Mouse (Mus musculus): Measurements from ENCODE around the gene Phc2. TPM values are rescaled to one million over a fixed set of nuclear protein-coding genes. Genes with fewer than 3 reads are reported as not detected.
A peak's percentile ranks its signal among the peaks of the same experiment; 100 is the strongest.

Gene Phc2
- polyA plus RNA-seq, 1 experiment from 2014 or later: 89.2 TPM

DNA sequence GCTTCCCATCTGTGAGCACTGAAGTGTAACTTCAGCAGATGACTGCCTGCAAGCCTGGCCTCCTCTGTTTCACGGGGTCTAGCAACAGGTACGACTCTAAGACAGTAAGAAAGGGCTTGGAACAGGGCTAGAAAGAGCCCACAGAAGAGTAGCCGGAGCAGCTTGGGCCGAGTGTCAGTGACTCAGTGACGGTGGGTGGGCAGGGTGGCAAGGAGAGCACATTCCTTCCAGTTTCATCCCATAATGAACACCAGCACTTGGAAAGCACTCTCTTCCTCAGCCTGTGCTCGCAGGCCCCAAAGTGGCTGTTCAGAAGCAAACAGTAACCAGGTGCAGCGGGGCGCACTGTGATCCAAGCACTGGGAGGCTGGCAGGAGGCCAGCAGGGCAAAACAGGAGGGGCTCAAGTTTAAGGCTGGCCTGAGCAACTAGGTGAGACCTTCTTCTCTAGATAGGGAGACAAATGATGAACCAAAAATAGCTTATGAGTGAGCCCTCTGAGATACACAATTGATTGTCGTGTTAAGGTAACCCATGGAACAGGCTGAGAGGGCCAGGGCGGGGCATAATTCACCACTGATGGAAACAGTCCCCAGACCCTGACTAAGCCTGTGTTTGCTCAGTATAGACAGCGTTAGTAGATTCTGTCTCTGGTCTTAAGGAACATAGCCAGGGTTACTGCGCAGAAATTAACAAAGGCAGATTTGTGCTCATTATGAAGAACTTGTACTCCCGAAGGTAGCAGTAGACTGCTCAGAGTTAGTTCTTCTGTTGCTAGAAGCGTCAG, 83.5 kb downstream of the Phc2 start:
- DNase-seq (ENCODE audit: low read depth, low spot score) (no peak), ATAC-seq (peak; percentile 58)
- no peaks in the 10 kb centered on the region for H3K27me3 ChIP-seq
- ChIA-PET POLR2A (interaction anchor here (1.1 to 1.7 kb wide), 2 partner anchors 10 to 38 kb away, joined by 4 to 7 read pairs; no protein-coding TSS in a partner anchor), CTCF (interaction anchor here (1.1 to 2.5 kb wide), 2 partner anchors 11 to 27 kb away, joined by 3 to 8 read pairs; no protein-coding TSS in a partner anchor)
- in situ Hi-C loops (cut with MboI; ENCODE audit: low pct_unique_long_range_greater_than_20kb): no loop called here
- no peak for TF ChIP-seq CTCF (IDR thresholded peaks at IDR 0.05)

DNA sequence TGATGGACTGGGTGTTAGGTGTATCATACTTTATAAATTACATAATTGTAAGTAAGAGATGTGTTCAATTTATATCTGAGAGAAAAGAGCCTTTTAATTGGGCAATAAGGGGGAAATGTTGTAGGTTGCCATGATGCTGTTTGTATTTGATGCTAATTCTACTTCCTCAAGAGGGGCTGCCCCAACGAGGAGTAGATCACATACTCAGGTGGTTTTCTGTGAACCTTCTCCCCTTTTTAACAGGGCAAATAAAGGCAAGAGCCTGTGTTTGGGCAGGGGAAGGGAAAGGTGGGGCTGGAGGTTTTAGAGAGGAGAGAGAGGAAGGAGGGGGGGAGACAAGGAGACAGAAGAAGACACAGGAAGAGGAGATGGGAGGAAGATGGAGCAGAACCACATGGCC, 86.4 kb downstream of the Phc2 start:
- no peak for DNase-seq (ENCODE audit: low read depth, low spot score)
- no peak for ATAC-seq
- H3K27me3 ChIP-seq: no peaks in the 10 kb centered on the region
- no peak for TF ChIP-seq CTCF (IDR thresholded peaks at IDR 0.05)
- in situ Hi-C loops (cut with MboI; ENCODE audit: low pct_unique_long_range_greater_than_20kb): no loop called here
- POLR2A ChIA-PET: no interaction called here
- CTCF ChIA-PET: interaction anchor here (0.7 to 1.5 kb wide), 3 partner anchors 29 to 36 kb away, joined by 3 to 5 read pairs (median 3); no protein-coding TSS in a partner anchor

DNA sequence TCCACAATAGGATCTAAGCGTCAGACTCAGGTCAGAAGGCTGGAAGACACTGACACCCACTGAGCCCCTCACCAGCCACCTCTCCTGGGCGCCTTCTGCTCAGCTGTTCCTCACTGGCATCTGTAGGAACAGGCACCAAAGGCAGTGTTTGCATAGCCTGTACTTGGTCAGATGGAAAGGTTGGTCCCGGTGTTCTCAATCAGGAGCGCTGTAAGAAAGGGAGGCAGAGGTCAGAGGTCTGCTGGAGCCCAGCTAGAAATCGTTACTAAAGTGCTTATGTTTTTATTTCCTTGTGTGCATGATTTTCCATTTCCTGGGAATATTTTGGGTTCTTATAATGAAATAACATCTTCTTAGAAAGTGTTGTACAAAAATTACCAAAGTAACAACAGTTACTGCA, 87.4 kb downstream of the Phc2 start:
- TF ChIP-seq CTCF (IDR thresholded peaks at IDR 0.05): no peak
- ChIA-PET POLR2A (interaction anchor here (0.7 to 1.0 kb wide), 2 partner anchors 14 to 114 kb away, joined by 3 read pairs; no protein-coding TSS in a partner anchor), CTCF (no interaction called here)
- DNase-seq (ENCODE audit: low read depth, low spot score): no peak
- no peaks in the 10 kb centered on the region for H3K27me3 ChIP-seq
- in situ Hi-C loops (cut with MboI; ENCODE audit: low pct_unique_long_range_greater_than_20kb): no loop called here
- ATAC-seq: no peak

DNA sequence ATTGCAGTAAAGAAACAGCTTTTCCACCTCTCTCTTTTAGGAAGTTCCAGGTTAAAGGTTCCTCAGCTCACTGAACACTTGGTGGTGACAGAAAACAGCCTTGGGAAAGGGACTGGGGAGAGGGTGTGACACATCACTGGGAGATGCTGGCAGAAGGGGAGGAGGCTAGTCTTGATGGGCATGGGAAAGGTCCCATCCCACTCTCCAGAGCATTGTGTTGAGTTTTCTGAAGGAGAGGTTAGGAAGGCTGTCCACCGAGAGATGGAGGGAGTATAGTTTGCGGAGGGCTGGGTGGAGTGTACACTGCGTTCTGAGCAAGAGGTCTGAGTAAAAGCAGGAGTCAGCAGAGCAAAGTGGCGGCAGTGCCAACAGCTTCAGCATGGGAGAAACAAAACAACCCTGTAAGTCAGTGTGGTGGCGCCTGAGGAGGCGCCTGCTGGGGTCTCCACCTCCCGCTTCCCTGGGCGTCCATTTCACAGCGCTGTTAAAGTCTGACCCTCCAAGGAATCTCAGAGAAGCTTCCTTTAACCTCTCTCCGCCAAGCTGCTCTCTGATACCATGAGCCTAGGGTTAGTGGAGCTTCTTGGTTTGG, 88.0 kb downstream of the Phc2 start:
- no peaks in the 10 kb centered on the region for H3K27me3 ChIP-seq
- ChIA-PET POLR2A (interaction anchor here (0.7 to 1.0 kb wide), 2 partner anchors 13 to 114 kb away, joined by 3 read pairs; no protein-coding TSS in a partner anchor), CTCF (no interaction called here)
- DNase-seq (ENCODE audit: low read depth, low spot score) (no peak), ATAC-seq (no peak)
- in situ Hi-C loops (cut with MboI; ENCODE audit: low pct_unique_long_range_greater_than_20kb): no loop called here
- no peak for TF ChIP-seq CTCF (IDR thresholded peaks at IDR 0.05)

DNA sequence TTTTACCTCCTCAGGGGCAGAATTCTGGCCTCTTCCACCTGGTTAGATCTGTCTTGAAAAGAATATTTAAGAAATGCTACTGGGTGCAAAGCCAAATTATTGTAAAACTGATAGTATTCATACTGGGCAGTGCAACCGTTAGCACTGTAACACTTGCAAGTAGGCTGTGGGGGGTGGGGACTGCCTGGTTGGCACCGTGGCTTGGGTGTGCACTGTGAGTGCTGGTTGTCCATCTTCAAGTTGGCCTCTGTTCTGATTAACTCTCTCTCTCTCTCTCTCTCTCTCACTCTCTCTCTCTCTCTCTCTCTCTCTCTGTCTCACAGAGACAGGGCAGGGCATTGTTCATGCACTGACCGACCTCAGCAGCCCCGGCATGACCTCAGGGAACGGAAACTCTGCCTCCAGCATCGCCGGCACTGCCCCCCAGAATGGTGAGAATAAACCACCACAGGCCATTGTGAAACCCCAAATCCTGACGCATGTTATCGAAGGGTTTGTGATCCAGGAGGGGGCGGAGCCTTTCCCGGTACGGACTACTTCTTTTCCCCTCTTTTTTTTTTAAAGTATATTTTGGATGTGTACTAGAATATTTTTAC, 88.6 kb downstream of the Phc2 start:
- no peak for DNase-seq (ENCODE audit: low read depth, low spot score)
- no peak for TF ChIP-seq CTCF (IDR thresholded peaks at IDR 0.05)
- H3K27me3 ChIP-seq: no peaks in the 10 kb centered on the region
- in situ Hi-C loops (cut with MboI; ENCODE audit: low pct_unique_long_range_greater_than_20kb): no loop called here
- CTCF ChIA-PET: no interaction called here
- ATAC-seq: no peak
- POLR2A ChIA-PET: no interaction called here

DNA sequence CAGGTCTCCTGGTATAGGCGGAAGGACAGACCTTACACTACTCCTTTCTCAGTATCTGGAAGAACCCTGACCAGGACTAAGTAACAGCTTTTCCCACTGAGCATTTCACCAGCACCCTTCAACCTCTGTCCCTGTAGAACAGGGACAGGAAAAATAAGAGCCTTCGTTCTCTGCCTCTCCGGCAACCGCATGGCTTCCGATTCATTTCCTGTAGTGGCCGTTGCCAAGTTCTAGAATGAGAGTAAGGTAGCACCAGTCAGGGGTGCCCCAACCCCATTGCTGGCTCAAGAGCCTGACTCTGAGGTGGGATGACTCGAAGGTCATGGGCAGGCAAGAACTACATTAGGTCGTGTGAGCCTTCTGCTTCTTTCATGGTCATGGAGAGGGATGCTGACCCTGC, 90.7 kb downstream of the Phc2 start:
- CTCF ChIA-PET: interaction anchor here (1.2 kb wide), 1 partner anchor 34 kb away, joined by 4 read pairs; no protein-coding TSS in a partner anchor
- H3K27me3 ChIP-seq: no peaks in the 10 kb centered on the region
- DNase-seq (ENCODE audit: low read depth, low spot score): no peak
- no peak for ATAC-seq
- in situ Hi-C loops (cut with MboI; ENCODE audit: low pct_unique_long_range_greater_than_20kb): no loop called here
- TF ChIP-seq CTCF (IDR thresholded peaks at IDR 0.05): no peak
- POLR2A ChIA-PET: no interaction called here

DNA sequence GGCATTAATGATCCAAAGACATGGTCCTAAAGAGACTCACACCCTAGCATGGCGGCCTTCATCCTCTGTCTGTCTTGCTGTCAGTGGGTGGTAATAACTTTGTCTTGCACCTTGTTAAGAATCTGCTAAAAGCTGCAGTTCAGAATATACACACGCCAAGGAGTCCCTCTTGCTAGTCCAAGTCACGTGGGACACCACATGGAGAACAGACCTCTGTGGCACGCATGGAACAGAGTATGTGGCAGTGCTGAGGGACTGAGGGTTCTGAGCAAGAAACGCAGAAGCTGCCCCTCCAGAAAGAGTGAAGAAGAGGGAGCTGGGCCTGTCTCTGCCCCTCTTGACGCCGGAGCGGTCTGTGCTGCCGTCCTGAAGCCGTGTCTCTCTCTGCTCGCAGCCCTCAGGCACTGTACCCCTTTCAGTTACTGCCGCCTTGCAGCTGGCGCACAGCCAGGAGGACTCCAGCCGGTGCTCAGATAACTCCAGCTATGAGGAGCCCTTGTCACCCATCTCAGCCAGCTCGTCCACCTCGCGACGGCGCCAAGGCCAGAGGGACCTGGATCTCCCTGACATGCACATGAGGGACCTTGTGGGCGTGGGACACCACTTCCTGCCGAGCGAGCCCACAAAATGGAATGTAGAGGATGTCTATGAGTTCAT, 93.2 kb downstream of the Phc2 start:
- no peaks in the 10 kb centered on the region for H3K27me3 ChIP-seq
- DNase-seq (ENCODE audit: low read depth, low spot score): no peak
- in situ Hi-C loops (cut with MboI; ENCODE audit: low pct_unique_long_range_greater_than_20kb): no loop called here
- no peak for ATAC-seq
- ChIA-PET CTCF (interaction anchor here (0.8 kb wide), 1 partner anchor 9 kb away, joined by 3 read pairs; no protein-coding TSS in a partner anchor), POLR2A (interaction anchor here (0.9 to 1.5 kb wide), 2 partner anchors 8 to 17 kb away, joined by 3 read pairs; no protein-coding TSS in a partner anchor)
- TF ChIP-seq CTCF (IDR thresholded peaks at IDR 0.05): no peak

DNA sequence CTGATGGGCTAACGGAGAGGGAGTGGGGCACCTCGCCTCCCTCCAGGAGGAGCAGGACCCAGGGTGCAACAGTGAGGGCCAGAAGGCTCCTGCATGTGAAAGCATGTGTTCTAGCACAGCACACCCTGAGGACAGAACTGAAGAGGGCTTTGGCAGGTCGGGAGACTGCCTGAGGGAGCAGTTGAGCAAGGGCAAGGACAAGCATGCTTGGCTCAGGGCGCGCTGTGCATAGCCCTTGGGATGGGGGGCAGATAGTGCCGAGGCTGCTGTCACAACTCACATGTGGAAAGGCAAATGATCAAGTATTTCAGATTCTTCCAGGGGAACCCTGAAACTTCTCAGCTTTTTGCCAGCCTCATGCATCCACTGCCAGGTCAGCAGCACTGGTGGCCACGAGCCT, 93.8 kb downstream of the Phc2 start:
- no peaks in the 10 kb centered on the region for H3K27me3 ChIP-seq
- ChIA-PET CTCF (interaction anchor here (0.7 kb wide), 1 partner anchor 10 kb away, joined by 3 read pairs; no protein-coding TSS in a partner anchor), POLR2A (interaction anchor here (1.5 kb wide), 1 partner anchor 8 kb away, joined by 3 read pairs; no protein-coding TSS in a partner anchor)
- in situ Hi-C loops (cut with MboI; ENCODE audit: low pct_unique_long_range_greater_than_20kb): no loop called here
- DNase-seq (ENCODE audit: low read depth, low spot score) (no peak), ATAC-seq (peak; percentile 12)
- TF ChIP-seq CTCF (IDR thresholded peaks at IDR 0.05): no peak

DNA sequence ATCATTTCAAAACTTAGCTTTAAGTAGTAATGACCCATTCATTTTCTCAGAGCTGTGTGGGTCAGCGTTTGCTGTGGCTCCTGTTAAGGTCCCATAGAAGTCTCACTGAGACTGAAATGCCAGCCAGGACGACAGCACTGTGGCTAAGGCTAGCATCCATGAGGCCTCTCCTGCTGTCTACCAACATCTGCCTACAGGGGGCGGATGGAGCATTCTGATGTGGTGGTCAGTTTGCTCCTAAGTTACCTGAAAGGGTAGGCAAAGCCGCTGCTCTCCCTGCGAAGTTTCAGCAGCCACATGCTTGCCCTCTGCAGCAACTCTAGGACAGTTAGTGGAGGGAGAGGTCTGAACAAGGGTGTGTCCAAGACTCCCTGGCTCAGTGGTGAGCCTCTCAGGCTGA, 96.5 kb downstream of the Phc2 start:
- TF ChIP-seq CTCF (IDR thresholded peaks at IDR 0.05): no peak
- in situ Hi-C loops (cut with MboI; ENCODE audit: low pct_unique_long_range_greater_than_20kb): no loop called here
- ChIA-PET CTCF (no interaction called here), POLR2A (no interaction called here)
- ATAC-seq (no peak), DNase-seq (ENCODE audit: low read depth, low spot score) (no peak)
- H3K27me3 ChIP-seq: no peaks in the 10 kb centered on the region

DNA sequence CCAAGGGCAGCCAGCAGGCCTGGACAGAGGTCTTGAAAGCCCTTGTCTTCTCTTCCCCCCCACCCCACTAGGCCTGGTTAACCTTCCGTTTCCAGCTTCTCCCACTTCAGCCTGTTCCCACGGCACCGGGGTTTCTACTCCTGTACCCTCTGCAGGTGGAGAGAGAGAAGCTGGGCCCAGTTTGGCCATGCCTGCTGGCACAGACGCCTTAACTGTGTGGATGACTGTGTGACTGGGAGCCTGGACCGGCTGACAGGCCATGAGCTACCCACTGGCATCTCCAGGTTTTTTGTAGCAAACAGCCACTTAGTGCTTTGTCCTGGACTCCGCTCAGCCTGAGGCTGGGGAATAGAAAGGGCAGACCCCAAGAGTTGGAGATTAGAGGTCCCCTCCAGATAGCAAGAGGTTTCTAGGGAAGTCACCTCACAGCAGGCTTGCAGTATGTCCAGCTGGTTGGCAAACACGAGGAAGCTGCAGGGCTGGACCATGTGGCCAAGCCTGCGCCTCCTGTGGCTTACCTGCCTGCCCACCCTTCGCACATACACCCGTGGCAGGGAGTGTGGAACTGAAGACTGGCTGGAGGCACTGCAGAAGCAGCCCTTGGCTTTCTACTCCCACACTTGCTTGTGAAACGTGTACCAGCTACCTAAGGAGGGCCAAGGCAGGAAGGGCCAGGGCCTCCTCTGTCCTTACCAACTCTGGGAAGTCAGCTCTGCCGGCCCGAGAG, 97.7 kb downstream of the Phc2 start:
- no peak for DNase-seq (ENCODE audit: low read depth, low spot score)
- CTCF ChIA-PET: interaction anchor here (1.0 to 1.8 kb wide), 2 partner anchors 30 to 41 kb away, joined by 3 read pairs; no protein-coding TSS in a partner anchor

More for the DNA sequence above, 97.7 kb downstream of the Phc2 start:
- H3K27me3 ChIP-seq: no peaks in the 10 kb centered on the region
- ATAC-seq: no peak
- POLR2A ChIA-PET: no interaction called here
- in situ Hi-C loops (cut with MboI; ENCODE audit: low pct_unique_long_range_greater_than_20kb): no loop called here
- no peak for TF ChIP-seq CTCF (IDR thresholded peaks at IDR 0.05)
